Mouse (Mus musculus) retina, postnatal 7 days (tissue): ENCODE results near the gene Elk3.
"Not testable (repeated sequence)": the region's sequence is repeated elsewhere in the genome, so short reads cannot be mapped to it uniquely, and the experiment has no call there.

Source experiments
- DNase-seq: peaks from one replicate; pipeline ENCODE4 v3.0.0-alpha.2; 2012; ENCODE audit warnings: low read depth, low spot score

Gene Elk3

DNA sequence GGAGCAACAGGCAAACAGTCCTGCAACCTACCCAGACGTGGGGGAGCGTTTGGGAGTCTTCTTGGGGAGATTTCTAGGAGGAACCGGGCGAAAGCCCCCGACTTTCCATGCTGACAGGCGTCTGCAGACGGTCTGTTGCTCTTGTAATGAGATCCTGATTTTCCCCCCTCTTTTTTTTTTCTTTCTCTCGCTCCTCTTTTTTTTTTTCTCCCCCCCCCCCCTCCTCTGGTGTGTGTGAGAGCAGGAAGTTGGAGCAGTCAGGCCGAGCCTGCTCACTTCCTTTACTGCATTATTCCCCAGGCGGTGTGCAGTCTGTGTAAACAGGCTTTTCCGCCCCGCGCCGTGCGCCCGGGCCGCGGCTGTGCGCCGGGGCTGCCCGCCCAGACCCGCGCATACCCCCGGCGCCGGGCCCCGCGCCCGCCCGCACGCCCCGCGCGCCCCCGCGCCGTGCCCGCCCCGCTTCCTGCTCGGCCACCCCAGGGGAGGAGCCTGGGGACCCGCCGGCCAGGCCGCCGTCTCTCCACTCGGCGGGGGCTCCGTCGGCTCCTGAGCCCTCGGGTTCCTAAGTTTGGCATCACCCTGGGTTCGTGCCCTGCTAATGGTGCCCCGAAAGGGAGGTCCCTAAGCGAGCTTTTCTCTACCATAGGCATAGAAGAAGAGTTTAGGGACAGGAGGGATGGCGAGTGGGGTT is at the start of gene Elk3:
Elk3 (minus strand) TSS at position 415 of the 691 bp plus-strand sequence.
- no peak for DNase-seq

DNA sequence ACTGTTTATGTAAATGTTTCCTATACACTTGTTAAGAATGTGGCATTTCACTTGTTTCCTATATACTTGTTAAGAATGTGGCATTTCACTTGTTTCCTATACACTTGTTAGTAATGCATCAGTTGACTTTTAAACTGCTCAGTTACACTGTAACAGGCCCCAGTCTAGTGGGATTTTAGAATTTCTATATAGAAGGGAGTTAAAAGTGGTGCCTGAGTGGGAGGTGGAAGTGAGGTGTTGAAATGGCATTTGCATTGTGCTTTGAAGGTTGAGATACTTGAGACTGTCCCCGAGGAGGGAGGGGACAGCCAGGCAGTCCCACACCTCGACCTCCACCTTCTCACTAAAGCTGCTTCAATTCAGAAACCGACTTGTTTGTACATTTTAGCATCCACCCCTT is 49.7 kb upstream of the Elk3 start:
- no peak for DNase-seq

DNA sequence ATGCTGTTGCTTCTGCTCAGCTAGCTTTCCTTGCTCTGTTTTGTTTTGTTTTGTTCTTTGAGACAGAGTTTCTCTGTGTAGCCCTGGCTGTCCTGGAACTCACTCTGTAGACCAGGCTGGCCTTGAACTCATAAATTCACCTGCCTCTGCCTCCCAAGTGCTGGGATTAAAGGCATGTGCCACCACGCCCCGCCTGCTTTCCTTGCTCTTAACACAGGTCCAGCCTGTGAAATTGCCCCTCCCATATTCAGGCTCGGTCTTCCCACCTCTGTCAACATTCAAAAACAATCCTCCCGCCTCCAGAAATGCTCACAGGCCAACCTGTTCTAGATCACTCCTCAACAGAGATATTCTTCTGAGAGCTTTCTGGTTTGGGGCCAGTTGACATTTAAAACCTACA is 49.3 kb upstream of the Elk3 start:
- DNase-seq = not testable (repeated sequence)

DNA sequence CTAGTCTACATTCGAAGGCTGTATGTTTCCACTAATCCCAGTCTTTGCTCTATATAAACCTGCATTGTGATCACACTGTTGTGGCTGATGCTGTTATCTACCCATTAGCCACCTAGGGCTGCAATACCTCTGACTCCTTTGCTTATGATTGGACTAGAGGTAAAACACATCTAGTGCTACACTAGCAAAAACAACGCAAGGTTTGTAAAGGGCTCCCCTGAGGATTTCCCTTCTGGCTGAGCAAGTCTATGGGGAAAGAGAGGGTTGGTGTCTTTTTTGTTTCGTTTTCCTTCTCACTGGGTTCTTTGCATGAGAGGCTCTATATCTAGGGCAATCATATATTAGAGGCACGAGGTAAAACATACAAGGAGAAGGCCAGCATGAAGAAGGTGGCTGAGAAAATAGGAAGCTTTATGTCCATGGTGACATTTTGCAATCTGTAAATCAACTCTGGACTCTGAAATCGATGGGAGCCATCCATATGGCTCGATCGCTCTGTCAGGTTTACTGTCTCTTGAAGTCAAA is 48.5 kb upstream of the Elk3 start:
- no peak for DNase-seq

DNA sequence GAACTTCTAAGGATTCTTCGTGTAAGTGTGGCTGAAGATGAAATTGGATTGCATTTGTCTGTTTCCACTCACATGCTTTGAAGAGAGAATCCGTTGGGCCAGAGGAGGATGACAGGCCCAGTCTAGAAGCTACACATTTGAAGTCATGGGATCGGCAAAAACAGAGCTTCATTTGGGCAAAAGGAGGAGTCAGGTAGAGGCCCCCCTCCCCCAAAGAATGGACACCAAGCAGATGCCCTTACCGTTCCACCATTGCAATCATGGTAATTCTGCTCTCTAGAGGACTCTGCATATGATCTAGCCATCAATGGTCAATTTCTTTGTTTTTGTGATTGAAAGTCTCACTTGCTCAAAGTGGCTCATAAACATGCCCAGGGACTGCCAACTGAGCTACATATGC is 47.9 kb upstream of the Elk3 start:
- no peak for DNase-seq

DNA sequence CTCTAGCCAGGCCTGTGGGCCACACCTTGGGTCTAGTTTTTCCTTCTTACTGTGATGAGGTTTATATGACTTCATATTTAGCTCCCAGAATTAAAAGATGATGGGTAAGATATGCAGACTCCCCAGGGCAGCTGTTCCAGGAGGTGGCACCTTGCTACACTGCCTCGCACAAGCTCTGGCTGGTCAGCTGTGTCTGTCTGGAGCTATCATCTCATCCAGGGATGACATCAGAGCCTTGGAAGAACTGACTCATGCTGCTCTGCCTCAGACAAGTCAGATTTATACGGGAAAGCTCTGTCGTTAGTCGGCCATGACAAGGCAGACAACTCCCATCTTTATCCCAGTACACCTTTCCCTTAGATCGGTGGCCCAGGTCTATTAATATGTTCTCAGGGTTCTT is 46.2 kb upstream of the Elk3 start:
- DNase-seq = no peak

DNA sequence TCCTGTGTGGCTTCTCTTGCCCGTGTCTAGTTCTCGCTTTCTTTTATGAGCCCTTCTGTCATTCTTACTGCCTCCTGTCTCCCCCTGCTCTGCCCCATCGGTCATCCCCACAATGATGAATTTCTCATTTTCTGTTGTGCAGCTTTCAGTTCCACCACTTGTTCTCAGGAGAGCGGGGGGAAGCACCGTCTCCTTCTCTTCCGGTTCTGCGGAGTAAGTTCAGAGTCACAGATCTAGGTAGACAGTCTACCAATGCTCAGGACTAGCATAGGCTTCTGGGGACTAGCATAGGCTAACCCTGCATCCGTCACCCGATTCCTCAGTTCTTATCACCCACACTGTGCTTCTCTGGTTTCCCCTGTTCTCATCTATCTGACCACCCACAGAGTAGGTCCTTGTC is 45.2 kb upstream of the Elk3 start:
- no peak for DNase-seq

DNA sequence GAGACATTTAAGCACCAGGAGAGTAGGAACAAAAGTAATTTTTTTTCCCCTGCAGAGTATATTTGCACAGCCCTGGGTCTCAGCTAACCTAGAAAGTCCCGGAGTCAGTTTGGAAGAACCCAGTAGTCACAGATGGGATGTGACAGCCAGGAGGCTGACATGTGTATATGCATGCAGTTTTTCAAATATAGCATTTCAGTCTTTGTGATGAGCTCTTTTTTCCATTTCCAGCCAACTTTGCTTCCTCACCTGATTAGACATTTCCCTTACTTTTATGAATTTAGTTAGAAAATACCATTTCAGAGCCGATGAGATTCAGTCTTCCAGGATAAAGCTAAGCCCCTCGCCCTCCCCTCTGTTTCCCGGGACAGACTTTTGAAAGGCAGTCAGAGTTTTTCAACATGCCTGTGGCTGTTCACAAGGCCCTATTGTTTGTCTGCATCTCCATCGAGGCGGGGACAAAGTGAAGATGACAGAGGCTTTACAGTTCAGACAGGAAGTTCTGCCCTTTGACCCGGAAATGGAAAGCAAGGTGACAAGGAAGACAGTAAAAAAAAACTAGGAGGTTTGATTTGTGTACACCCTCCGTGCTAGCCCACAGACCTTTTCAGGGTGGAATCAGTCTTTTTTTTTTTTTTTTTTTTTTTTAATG is 44.5 kb upstream of the Elk3 start:
- DNase-seq = peak; percentile 19

DNA sequence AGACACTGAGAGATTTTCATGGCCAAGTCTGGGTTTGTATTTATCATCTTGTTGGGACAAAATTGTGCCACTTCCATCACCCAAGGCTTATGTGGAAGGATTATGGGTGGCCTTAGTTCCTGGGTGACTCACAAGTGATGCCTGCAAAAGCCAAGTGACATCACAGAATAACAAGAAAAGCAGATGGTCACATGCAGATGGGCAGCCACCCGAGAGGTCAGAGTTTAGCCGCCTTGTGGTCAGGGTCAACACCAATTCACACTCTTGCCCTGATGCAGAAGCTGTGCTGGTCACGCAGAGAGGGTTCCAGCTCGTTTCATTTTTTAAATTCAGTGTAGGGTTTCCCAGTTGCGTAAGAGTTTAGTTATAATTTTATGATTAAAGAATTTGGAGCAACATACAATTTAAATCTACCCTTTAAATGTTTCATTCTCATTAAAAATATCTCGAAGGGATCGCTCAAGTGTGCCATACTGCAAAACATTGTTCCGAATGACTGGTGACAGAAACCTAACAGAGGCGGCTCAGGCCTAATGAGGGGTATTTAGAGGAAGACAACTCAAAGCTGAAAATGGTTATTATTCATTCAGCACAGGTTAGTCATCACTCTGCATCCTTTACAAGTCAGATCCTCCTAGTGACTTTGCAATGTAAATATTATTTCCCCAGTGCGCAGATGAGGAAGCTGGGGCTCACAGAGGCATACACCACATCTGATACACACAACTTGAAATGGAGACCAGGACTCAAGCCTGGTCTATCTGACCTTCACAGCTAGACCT is 42.8 kb upstream of the Elk3 start:
- DNase-seq = no peak

DNA sequence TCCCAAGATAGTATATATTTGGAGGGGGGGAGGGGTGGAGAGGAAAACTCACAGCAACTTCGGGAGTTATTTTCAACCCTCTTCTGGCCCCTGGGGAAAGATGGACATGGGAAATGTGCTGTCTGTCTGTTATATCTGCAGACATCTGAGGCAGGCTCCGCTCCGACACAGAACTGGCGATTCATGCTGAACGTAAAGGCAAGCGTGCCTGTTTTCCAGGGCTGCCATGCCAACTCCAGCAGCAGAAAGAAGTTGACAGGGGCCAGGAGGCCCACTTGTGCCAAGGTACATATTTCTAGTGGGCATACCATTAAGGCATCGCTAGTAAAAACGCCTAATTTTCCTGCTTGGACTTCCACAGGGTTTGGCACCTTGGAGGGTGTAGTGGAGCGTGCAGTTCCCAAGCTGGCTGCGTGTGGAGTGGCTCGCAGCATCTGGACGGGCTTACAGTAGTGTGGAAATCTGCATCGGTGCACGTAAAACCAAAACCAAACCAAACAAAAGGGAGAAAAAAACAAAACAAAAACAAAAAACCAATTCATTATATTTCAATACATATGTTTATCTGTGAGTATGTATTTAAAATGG is 37.1 kb upstream of the Elk3 start:
- no peak for DNase-seq

DNA sequence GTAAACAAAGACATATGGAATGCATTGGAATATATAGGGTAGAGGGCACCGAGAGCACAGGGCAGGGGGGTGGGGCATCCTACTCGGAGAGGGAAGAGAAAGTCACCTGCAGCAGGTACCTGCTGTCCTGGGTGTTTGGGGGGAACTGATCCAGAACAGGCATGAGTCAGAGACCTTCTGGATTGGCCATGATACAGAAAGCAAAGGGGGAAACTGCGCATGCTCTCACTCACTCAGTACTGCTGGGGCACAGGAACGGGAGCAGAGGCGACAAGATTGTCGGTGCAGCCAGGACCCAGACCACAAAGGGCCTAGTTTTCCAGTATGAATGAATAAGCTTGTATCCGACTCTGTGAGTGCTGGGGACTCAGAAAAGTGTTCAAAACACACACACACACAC is 36.5 kb upstream of the Elk3 start:
- no peak for DNase-seq

DNA sequence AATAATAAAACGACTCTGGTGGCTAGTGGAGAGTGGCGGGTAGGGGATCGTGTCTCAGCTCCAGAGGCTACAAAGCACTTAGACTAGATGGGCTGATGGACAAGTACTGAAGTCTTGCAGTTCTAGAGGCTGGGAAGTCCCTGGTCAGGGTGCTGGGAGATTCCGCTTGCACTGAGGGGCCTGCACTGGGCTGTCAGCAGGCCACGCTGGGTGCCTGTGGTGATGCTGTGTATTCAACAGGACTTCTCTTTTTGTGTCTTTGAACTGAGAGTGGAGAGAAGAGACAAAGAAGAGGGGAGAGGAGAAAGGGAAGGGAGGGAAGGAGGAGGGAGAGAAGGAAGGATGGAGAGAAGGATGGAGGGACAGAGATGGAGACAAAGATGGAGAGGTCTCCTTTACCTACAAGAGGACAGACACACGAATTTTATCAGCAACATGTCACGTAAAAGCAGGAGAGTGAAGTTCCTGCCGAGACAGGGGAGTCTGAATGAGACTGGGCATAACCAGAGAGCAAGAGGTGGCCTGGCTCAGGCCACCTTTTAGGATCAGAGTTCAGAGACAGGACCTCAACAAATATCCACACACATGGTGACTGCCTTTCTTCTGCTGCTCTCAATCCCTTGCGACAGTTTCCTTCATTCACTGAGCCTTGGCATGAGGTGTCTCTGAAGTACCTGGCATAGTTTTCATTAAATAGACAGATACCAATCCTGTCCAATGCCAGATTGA is 35.4 kb upstream of the Elk3 start:
- DNase-seq = no peak

DNA sequence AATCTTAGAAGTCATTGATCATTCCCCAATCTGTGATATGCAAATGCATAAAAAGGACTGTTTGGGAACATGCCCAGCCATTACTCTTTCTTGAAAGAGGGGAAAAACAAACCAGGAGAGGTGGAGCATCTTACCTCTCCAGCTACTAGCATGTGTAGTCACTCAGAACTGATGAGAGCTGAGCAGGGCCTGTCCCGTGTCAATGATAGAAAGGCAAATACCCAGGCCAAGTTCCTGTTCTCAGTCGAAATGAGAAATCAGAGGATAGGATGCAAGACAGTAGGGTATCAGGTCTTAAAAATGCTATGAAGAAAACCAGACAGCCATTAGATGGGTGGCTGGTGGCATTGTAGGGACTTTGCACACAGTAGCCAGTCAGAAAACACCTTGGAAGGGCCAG is 34.6 kb upstream of the Elk3 start:
- DNase-seq = no peak

DNA sequence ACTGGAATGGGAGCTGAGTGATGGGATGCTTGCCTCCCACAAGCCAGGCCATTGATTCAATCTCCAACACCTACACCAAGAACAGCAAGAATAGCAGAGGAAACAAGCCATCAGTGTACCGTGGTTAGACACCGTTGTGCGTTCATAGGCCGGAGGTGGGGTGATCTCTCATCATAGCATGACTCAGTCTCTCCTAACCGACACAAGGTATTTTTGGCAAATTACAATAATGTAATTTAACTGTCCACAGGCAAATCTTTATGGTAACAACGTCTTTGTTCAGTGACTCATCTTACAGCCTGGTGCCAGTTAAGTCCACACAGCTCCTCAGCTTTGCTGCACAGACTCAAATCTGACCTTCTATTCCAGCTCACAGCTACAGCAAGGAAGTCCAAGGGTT is 32.5 kb upstream of the Elk3 start:
- DNase-seq = no peak

DNA sequence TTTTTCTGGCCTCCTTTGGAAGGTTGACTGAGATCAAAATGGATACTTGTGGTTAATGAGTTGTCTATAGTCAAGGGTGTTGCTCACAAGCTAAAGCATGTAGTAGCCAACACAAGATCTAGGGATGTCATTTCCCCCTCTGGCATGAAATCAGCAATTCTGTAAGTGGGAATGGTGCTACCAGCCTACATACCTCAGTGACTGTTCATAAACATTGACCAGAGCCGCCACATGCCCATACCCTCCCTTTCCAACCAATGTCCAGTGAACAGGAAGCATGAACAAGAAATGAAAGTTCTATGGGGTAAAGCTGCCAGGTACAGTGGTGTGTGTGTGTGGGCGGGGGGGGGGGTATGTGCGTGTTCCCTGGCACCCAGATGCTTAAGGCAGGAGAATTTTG is 32.1 kb upstream of the Elk3 start:
- DNase-seq = no peak

DNA sequence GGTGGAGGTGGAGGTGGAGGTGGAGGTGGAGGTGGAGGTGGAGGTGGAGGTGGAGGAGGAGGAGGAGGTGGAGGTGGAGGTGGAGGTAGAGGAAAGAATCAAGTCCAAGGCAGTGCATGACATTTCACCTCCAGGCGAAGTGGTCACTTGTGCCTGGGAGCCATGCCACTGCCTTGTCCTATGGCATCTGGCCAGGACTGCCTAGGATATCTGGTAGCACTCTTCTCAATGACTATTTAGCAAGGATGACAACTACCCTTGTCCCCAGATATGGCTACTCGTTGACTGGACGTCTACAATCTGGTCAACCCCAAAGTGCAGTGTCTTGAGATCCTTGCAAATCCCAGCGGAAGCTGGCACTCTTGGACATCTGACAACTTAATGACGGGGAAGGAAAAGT is 27.6 kb upstream of the Elk3 start:
- no peak for DNase-seq

DNA sequence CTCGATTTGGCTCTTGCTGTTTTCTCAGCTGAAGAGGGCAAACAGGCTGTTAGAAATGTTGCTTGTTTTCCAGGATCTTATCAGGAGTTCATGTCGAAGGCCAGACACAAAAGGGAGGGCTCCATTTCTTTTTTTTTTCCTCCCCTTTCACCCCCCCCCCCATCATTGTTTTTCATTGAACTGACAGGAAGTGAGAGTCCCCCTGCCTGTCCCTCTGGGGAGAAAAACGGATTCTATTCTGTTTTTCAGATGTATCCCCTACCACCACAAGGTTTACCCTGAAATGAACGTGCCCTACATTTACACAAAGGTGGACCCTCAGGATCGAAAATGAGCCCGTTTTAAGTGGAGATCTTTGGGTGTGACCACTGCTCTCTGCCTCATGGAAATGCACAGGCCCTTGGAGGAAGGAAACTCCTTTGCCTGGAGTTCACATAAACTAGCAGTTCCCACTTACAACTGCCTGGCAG is 25.6 kb upstream of the Elk3 start:
- DNase-seq = no peak

DNA sequence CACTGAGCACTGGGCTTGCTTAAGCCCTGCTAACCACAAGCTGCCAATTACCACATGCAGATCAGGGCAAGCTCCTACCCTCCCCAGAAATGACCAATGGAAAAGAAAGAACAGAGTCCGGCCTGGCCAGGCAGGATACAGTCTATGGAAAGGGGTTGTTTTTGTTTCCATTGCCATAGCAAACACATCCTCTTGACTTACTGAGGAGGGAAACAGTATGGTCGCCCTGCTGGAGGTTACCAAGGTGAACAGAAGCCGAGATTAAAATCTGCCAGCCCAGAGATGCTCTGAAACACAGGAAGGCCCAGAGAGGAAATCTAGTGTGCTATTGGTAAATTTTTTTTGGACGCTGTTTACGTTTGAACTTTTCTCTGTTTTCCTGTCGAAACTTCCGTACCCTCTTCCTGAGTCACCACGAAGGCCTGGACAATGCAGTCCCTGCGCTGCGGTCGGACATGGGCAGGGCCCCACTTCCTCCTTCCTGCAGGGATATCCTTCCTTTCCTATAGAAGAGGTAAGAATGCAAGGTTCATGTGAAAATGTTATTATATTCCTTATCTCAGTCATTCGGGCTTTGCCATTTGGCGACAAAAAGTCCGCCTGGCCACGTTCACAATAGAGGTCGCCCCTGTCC is 25.0 kb upstream of the Elk3 start:
- no peak for DNase-seq

DNA sequence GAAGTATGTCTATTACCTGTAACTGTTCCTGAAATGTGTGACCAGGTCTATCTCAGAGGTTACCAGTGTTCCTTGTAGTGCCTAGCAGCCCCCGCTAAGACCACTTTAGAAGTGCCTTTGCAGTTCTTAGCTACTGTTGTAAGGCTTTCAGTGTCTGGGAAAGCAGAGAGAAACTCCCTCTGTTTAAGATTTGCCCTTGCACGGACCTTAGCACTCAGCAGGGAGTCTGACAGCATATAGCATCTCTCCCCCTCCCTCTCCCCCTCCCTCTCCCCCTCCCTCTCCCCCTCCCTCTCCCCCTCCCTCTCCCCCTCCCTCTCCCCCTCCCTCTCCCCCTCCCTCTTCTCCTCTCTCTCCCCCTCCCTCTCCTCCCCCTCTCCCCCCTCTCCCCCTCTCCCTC is 24.1 kb upstream of the Elk3 start:
- DNase-seq = no peak

DNA sequence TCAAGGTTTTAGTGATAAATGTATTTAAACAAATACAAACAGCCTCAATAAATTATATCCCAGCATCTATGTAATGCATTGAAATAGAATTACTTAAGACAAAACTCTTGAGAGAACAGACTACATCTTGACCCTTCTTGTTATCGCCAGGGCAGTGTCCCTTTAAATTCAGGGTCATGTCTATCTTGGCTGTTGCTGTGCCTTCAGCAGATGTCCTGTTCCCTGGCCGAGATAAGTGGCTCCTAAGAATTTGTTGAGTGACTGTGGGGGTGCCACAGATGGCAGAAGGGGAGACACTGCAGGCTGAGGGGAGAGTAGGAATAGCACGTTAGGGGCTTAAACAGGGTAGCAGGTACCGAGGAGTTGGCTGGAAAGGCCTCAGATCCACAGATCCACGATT is 22.3 kb upstream of the Elk3 start:
- no peak for DNase-seq

DNA sequence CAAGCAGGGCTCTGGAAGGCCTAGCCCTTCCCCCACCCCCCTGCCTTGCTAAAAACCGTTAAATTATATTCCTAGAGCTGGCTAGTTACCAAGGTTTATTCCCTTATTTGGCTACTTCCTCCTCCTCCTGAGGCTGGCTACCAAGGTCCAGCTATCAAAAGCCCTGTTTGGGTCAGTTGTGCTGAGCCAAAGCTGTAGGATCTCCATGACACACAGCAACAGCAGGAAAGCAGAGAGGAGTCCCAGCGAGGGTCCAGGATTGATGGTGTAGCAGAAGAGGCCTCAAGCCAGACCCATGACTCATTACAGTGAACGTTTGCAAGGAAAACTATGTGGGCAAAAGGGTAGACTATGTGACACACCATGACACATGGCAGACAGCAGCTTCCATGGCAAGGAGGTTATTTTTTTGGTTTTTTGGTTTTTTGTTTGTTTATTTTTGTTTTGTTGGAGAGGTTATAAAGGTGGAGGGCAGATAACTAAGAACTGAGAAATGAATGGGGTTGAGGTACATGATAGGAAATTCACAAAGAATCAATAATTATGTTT is 21.4 kb upstream of the Elk3 start:
- no peak for DNase-seq
